In the genomic region with DNA sequence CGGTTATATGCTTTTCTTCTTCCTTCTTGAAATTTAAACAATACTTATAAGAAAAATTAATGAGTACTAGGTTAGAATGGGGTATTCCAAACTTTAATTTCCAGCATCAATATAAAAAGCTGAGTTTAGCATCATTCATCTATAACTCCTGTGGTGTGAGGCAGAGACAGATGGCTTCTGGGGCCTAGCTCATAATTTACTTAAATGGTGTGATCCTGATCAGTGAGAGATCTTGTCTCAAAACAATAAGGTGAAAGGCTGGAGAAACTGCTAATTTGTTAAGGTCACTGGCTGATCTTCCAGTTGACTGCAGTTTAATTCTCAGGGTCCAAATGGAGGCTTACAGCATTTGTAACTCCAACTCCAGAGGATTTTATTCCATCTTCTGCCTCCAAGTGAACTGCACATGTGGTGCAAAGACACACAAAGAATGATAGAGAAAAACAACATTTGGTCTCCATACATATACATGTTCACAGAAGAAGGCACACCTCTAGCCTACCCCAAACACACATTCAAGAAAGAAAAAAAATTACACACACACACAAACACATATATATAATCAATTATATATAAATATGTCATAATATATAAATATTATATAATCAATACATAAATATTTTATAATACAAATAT, we compare ENCODE assay signal across 14 mouse cellular contexts. TPM values are rescaled to one million over a fixed set of nuclear protein-coding genes. Genes with fewer than 3 reads are reported as not detected.
DNase-seq lines count a peak whose midpoint lies in the region; ATAC-seq lines count a peak whose summit lies in the region.
"Not testable (repeated sequence)": the region's sequence is repeated elsewhere in the genome, so short reads cannot be mapped to it uniquely, and the experiment has no call there.
"Had no signal": no experiment of that assay in that cellular context is flagged by ENCODE, and none has a peak within 500 bp of the region (broad histone marks: within the 10 kb centered on the region; RNA-seq: fewer than 3 reads in every experiment).

No protein-coding gene starts in this region.

- H3K4me1 ChIP-seq in forebrain, embryonic 11.5 days (replicated peaks; ENCODE audit: control insufficient read depth, insufficient read depth, low read length); forebrain, embryonic 12.5 days; forebrain, embryonic 13.5 days; forebrain, embryonic 14.5 days (ENCODE audit: control insufficient read depth, insufficient read depth, low read length); forebrain, embryonic 15.5 days; forebrain, embryonic 16.5 days (replicated peaks; ENCODE audit: control insufficient read depth, insufficient read depth, low read length); hindbrain, embryonic 11.5 days (replicated peaks; ENCODE audit: control insufficient read depth, insufficient read depth, low read length): not testable (repeated sequence)

- no CpG with 5 or more reads among the region's 1 CpGs for WGBS in forebrain, embryonic 11.5 days
- no CpG with 5 or more reads among the region's 1 CpGs for WGBS in forebrain, embryonic 12.5 days
- WGBS in forebrain, embryonic 13.5 days = no CpG with 5 or more reads among the region's 1 CpGs
- no CpG with 5 or more reads among the region's 1 CpGs for WGBS in forebrain, embryonic 14.5 days
- WGBS in forebrain, embryonic 15.5 days = no CpG with 5 or more reads among the region's 1 CpGs
- WGBS in forebrain, embryonic 16.5 days = no CpG with 5 or more reads among the region's 1 CpGs
- no CpG with 5 or more reads among the region's 1 CpGs for WGBS in hindbrain, embryonic 11.5 days

- not testable (repeated sequence) for H3K36me3 ChIP-seq in forebrain, embryonic 11.5 days (ENCODE audit: control insufficient read depth, insufficient read depth, low read length); forebrain, embryonic 12.5 days (replicated peaks); forebrain, embryonic 13.5 days (ENCODE audit: poor library complexity, severe bottlenecking); forebrain, embryonic 14.5 days (ENCODE audit: control insufficient read depth, insufficient read depth, low read length); forebrain, embryonic 15.5 days; forebrain, embryonic 16.5 days (ENCODE audit: control insufficient read depth, insufficient read depth); hindbrain, embryonic 11.5 days (ENCODE audit: control insufficient read depth, insufficient read depth, low read length)

- DNase-seq in forebrain, embryonic 11.5 days (ENCODE audit: low spot score); forebrain, embryonic 14.5 days (ENCODE audit: low spot score); hindbrain, embryonic 11.5 days (ENCODE audit: low spot score): not testable (repeated sequence)

- H3K9ac ChIP-seq in forebrain, embryonic 11.5 days (ENCODE audit: low read length); forebrain, embryonic 12.5 days; forebrain, embryonic 13.5 days; forebrain, embryonic 14.5 days (ENCODE audit: low read length); forebrain, embryonic 15.5 days (replicated peaks); forebrain, embryonic 16.5 days (replicated peaks; ENCODE audit: low read depth, low read length); hindbrain, embryonic 11.5 days (ENCODE audit: low read depth, low read length): not testable (repeated sequence)

- H3K4me3 ChIP-seq in forebrain, embryonic 11.5 days (ENCODE audit: low read depth, low read length); forebrain, embryonic 12.5 days (replicated peaks); forebrain, embryonic 13.5 days; forebrain, embryonic 14.5 days (ENCODE audit: low read depth, low read length); forebrain, embryonic 15.5 days; forebrain, embryonic 16.5 days (replicated peaks; ENCODE audit: low read length); hindbrain, embryonic 11.5 days (ENCODE audit: low read depth, low read length): not testable (repeated sequence)

- H3K27me3 ChIP-seq in forebrain, embryonic 11.5 days (ENCODE audit: control insufficient read depth, insufficient read depth, low read length); forebrain, embryonic 12.5 days; forebrain, embryonic 13.5 days; forebrain, embryonic 14.5 days (replicated peaks; ENCODE audit: control insufficient read depth, insufficient read depth, low read length); forebrain, embryonic 15.5 days; forebrain, embryonic 16.5 days (replicated peaks; ENCODE audit: control insufficient read depth, insufficient read depth, low read length); hindbrain, embryonic 11.5 days (ENCODE audit: control insufficient read depth, insufficient read depth, low read length): not testable (repeated sequence)

- H3K9me3 ChIP-seq in forebrain, embryonic 11.5 days (ENCODE audit: control insufficient read depth, low read length); forebrain, embryonic 12.5 days; forebrain, embryonic 13.5 days (replicated peaks); forebrain, embryonic 14.5 days (replicated peaks; ENCODE audit: control insufficient read depth, low read length); forebrain, embryonic 15.5 days; forebrain, embryonic 16.5 days (ENCODE audit: control insufficient read depth, low read length); hindbrain, embryonic 11.5 days (ENCODE audit: control insufficient read depth, low read length): not testable (repeated sequence)

- ATAC-seq in forebrain, embryonic 11.5 days (replicated peaks; ENCODE audit: low FRiP score) = 0 out of 2 replicates have a peak, but pooled peaks have one; percentile 63
- ATAC-seq in forebrain, embryonic 12.5 days (ENCODE audit: low FRiP score) = peak; percentile 46
- peak; percentile 48 for ATAC-seq in forebrain, embryonic 13.5 days
- ATAC-seq in forebrain, embryonic 14.5 days = peak; percentile 68; the same call in 1 of the 2 replicates
- ATAC-seq in forebrain, embryonic 15.5 days (replicated peaks) = peak; percentile 29; the same call in 1 of the 2 replicates
- peak; percentile 54 for ATAC-seq in forebrain, embryonic 16.5 days
- peak; percentile 49; the same call in 1 of the 2 replicates for ATAC-seq in hindbrain, embryonic 11.5 days (ENCODE audit: low FRiP score)

- not testable (repeated sequence) for H3K27ac ChIP-seq in forebrain, embryonic 11.5 days (ENCODE audit: low read depth, low read length); forebrain, embryonic 12.5 days; forebrain, embryonic 13.5 days; forebrain, embryonic 14.5 days (ENCODE audit: low read depth, low read length); forebrain, embryonic 15.5 days (replicated peaks); forebrain, embryonic 16.5 days (ENCODE audit: low read length); hindbrain, embryonic 11.5 days (ENCODE audit: low read depth, low read length)

- not testable (repeated sequence) for H3K4me2 ChIP-seq in forebrain, embryonic 11.5 days (ENCODE audit: low read depth, low read length, severe bottlenecking); forebrain, embryonic 12.5 days; forebrain, embryonic 13.5 days; forebrain, embryonic 14.5 days (ENCODE audit: low read length); forebrain, embryonic 15.5 days (replicated peaks); forebrain, embryonic 16.5 days (ENCODE audit: low read length); hindbrain, embryonic 11.5 days (replicated peaks; ENCODE audit: low read depth, low read length)

RNA-seq across cellular contexts. Expression of gene Mageb5, which starts 23.1 kb away (rescaled TPM):
- polyA plus RNA-seq in forebrain, embryonic 11.5 days (2014; fragmentation: Nextera tagmentation; extraction: Ambion mirVana) = not detected in 2 replicates
- not detected in 2 replicates for polyA plus RNA-seq in forebrain, embryonic 12.5 days (2016; fragmentation: Nextera tagmentation; extraction: Ambion mirVana)
- not detected in 2 replicates for polyA plus RNA-seq in forebrain, embryonic 13.5 days (2015; fragmentation: Nextera tagmentation; extraction: Ambion mirVana)
- not detected in 2 replicates for polyA plus RNA-seq in forebrain, embryonic 14.5 days (2014; fragmentation: Nextera tagmentation; extraction: Ambion mirVana)
- not detected in 2 replicates for polyA plus RNA-seq in forebrain, embryonic 15.5 days (2015; fragmentation: Nextera tagmentation; extraction: Ambion mirVana)
- not detected in 2 replicates for polyA plus RNA-seq in forebrain, embryonic 16.5 days (2015; fragmentation: Nextera tagmentation; extraction: Ambion mirVana)
- not detected in 2 replicates for polyA plus RNA-seq in hindbrain, embryonic 11.5 days (2014; fragmentation: Nextera tagmentation; extraction: Ambion mirVana)
- polyA plus RNA-seq: activated CD4-positive, CD25-positive, alpha-beta regulatory T cell, adult 4 months; adrenal gland, adult 2 months; brain, embryonic 14.5 days; C2C12; CD4-positive, CD25-positive, alpha-beta regulatory T cell, adult 4 months; G1E; Patski had no signal
